Mouse (Mus musculus): ENCODE results near the gene H2-Ob.

DNA sequence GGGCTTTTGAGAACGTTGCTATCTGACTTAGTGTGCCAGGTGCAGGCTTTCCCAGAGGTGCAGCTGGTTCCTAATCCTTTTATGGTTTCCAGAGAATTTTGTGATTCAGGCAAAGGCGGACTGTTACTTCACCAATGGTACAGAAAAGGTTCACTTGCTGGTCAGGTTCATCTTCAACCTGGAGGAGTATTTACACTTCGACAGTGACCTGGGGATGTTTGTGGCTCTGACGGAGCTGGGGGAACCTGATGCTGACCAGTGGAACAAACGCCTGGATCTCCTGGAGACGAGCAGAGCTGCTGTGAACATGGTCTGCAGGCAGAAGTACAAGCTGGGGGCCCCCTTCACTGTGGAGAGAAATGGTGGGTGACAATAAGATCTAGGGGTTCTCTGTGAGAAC lies 2.2 kb downstream of the H2-Ob start:
- TF ChIP-seq SMC3 (IDR thresholded peaks at IDR 0.05; ENCODE audit: low read depth, low read length), result no peak
- TF ChIP-seq CTCF (conservative IDR thresholded peaks at IDR 0.05 in 1 of 2, IDR thresholded peaks at IDR 0.05 in 1 of 2; ENCODE audit: low read depth in 2 of 2, low read length in 2 of 2), result no peak
- TF ChIP-seq POLR2A (IDR thresholded peaks at IDR 0.05; ENCODE audit: low read depth, low read length), result no peak
- no peak for TF ChIP-seq TBP (conservative IDR thresholded peaks at IDR 0.05; ENCODE audit: low read depth, low read length)
- TF ChIP-seq MAZ (IDR thresholded peaks at IDR 0.05; ENCODE audit: low read depth, low read length), result no peak
- no peak for TF ChIP-seq ZMIZ1 (IDR thresholded peaks at IDR 0.05; ENCODE audit: low read depth, low read length)
- TF ChIP-seq ZKSCAN1 (IDR thresholded peaks at IDR 0.05; ENCODE audit: borderline replicate concordance, low read depth, low read length), result no peak
- TF ChIP-seq CHD2 (IDR thresholded peaks at IDR 0.05; ENCODE audit: low read length), result no peak
- TF ChIP-seq EP300 (IDR thresholded peaks at IDR 0.05; ENCODE audit: low read length), result no peak
- TF ChIP-seq NRF1 (IDR thresholded peaks at IDR 0.05; ENCODE audit: low read depth, low read length), result no peak
- no peak for TF ChIP-seq UBTF (IDR thresholded peaks at IDR 0.05; ENCODE audit: low read depth, low read length)
- TF ChIP-seq ZNF384 (IDR thresholded peaks at IDR 0.05; ENCODE audit: low read depth, low read length), result no peak
- TF ChIP-seq ZC3H11A (IDR thresholded peaks at IDR 0.05; ENCODE audit: low read depth, low read length), result no peak

Data from CH12.LX (cell line).